Mouse (Mus musculus) heart, embryonic 13.5 days (tissue): Measurements from ENCODE around the gene Samm50. TPM values are rescaled to one million over a fixed set of nuclear protein-coding genes. Genes with fewer than 3 reads are reported as not detected.
"Not testable (repeated sequence)": the region's sequence is repeated elsewhere in the genome, so short reads cannot be mapped to it uniquely, and the experiment has no call there.

ENCODE experiments used
- ATAC-seq: fragments of 200-750 bp; cut with Nextera tagmentation; 2 replicates; pipeline ENCODE4 v1.8.0; 2017; ENCODE audit warnings: moderate TSS enrichment; ENCODE audit not compliant: insufficient number of reproducible peaks, low FRiP score, low TSS enrichment; ENCODE audit errors: extremely low read depth
- H3K27ac ChIP-seq: fragments of 300-500 bp; sonication (generic); replicated peaks from 2 replicates; pipeline ENCODE4 v1.5.1; 2015; ENCODE audit warnings: moderate library complexity, mild to moderate bottlenecking, inconsistent platforms
- H3K27me3 ChIP-seq: fragments of 300-500 bp; sonication (generic); replicated peaks from 2 replicates; pipeline ENCODE4 v1.6.1; 2015; ENCODE audit warnings: mild to moderate bottlenecking, inconsistent platforms
- H3K36me3 ChIP-seq: fragments of 300-500 bp; sonication (generic); 2 replicates; pipeline ENCODE4 v1.6.1; 2015; ENCODE audit warnings: mild to moderate bottlenecking, inconsistent platforms
- H3K4me1 ChIP-seq: fragments of 300-500 bp; sonication (generic); 2 replicates; pipeline ENCODE4 v1.6.1; 2015; ENCODE audit warnings: inconsistent platforms
- H3K4me2 ChIP-seq: fragments of 300-500 bp; sonication (generic); 2 replicates; pipeline ENCODE4 v1.6.1; 2015; ENCODE audit warnings: inconsistent platforms, mild to moderate bottlenecking, moderate library complexity
- H3K4me3 ChIP-seq: fragments of 300-500 bp; sonication (generic); 2 replicates; pipeline ENCODE4 v1.5.1; 2015; ENCODE audit warnings: moderate library complexity, mild to moderate bottlenecking, inconsistent platforms
- H3K9ac ChIP-seq: fragments of 300-500 bp; sonication (generic); 2 replicates; pipeline ENCODE4 v1.6.1; 2015; ENCODE audit warnings: inconsistent platforms, mild to moderate bottlenecking, moderate library complexity
- H3K9me3 ChIP-seq: fragments of 300-500 bp; sonication (generic); 2 replicates; pipeline ENCODE4 v1.6.1; 2016; ENCODE audit warnings: inconsistent platforms
- WGBS: fragments of 180-500 bp; shearing (Covaris S2); methylation state at CpG from one replicate; pipeline ENCODE4 v1.1.7; 2015; ENCODE audit warnings: mixed read lengths; 5-methylcytosine and 5-hydroxymethylcytosine counted together
- polyA plus RNA-seq: library from polyadenylated mRNA; unstranded; fragments of >200 nt; fragmentation: Nextera tagmentation; extraction: Ambion mirVana; gene quantifications from 2 replicates; pipeline ENCODE4 v1.2.1, GENCODE M21; 2015

Samm50 gene
- 103 and 117 TPM in 2 replicates for polyA plus RNA-seq

- H3K27me3 ChIP-seq, result no peaks in the 10 kb centered on the region
- WGBS, result 4% methylated on average over 48 of the region's 48 CpGs
- H3K9ac ChIP-seq, result peak within 1 kb of the TSS; percentile 95
- H3K27ac ChIP-seq, result peak within 1 kb of the TSS; percentile 97
- peak within 1 kb of the TSS; percentile 89 for H3K4me3 ChIP-seq
- H3K9me3 ChIP-seq, result no peaks in the 10 kb centered on the region
- H3K4me2 ChIP-seq, result peak within 1 kb of the TSS; percentile 78
- peaks cover 19% of the 10 kb centered on the region for H3K36me3 ChIP-seq
- peak; percentile 95 for ATAC-seq
- H3K4me1 ChIP-seq, result peaks cover 14% of the 10 kb centered on the region
These were observed at the start of gene Samm50 for GRCm38 (mm10) chr15:84192058-84192791. Gene Samm50 (plus strand): TSS chr15:84192241.

GRCm38 (mm10) chr15:84156158-84156557 is 35.9 kb upstream of the Samm50 start:
- H3K27ac ChIP-seq, result no peak overlapping the region
- no peaks in the 10 kb centered on the region for H3K27me3 ChIP-seq
- no peak overlapping the region for H3K4me2 ChIP-seq
- 81% methylated on average over 2 of the region's 2 CpGs for WGBS
- no peak overlapping the region for H3K4me3 ChIP-seq
- no peaks in the 10 kb centered on the region for H3K36me3 ChIP-seq
- H3K4me1 ChIP-seq, result no peaks in the 10 kb centered on the region
- H3K9me3 ChIP-seq, result no peaks in the 10 kb centered on the region
- no peak overlapping the region for H3K9ac ChIP-seq
- no peak for ATAC-seq

GRCm38 (mm10) chr15:84157530-84157929 is 34.5 kb upstream of the Samm50 start:
- not testable (repeated sequence) for H3K9ac ChIP-seq, H3K4me1 ChIP-seq, H3K4me2 ChIP-seq, H3K4me3 ChIP-seq, H3K27ac ChIP-seq, H3K9me3 ChIP-seq, H3K27me3 ChIP-seq, H3K36me3 ChIP-seq, ATAC-seq
- 79% methylated on average over 6 of the region's 6 CpGs for WGBS

GRCm38 (mm10) chr15:84161871-84162270 is 30.2 kb upstream of the Samm50 start:
- Histone ChIP-seq H3K4me3 (no peak overlapping the region), H3K4me1 (no peaks in the 10 kb centered on the region), H3K36me3 (no peaks in the 10 kb centered on the region), H3K27me3 (peaks cover 4% of the 10 kb centered on the region; the same call in 1 of the 2 replicates), H3K9ac (no peak overlapping the region), H3K9me3 (no peaks in the 10 kb centered on the region), H3K4me2 (no peak overlapping the region), H3K27ac (no peak overlapping the region)
- no peak for ATAC-seq
- 76% methylated on average over 6 of the region's 6 CpGs for WGBS

- Histone ChIP-seq H3K4me3 (no peak overlapping the region), H3K9me3 (no peaks in the 10 kb centered on the region), H3K4me1 (peaks cover 17% of the 10 kb centered on the region), H3K4me2 (no peak overlapping the region; the same call in 1 of the 2 replicates), H3K27me3 (peaks cover 30% of the 10 kb centered on the region), H3K27ac (no peak overlapping the region), H3K36me3 (no peaks in the 10 kb centered on the region), H3K9ac (no peak overlapping the region)
- 62% methylated on average over 6 of the region's 6 CpGs for WGBS
- ATAC-seq, result no peak
These were observed 25.2 kb upstream of the Samm50 start for GRCm38 (mm10) chr15:84166818-84167217.

- peak; percentile 87 for ATAC-seq
- Histone ChIP-seq H3K9me3 (no peaks in the 10 kb centered on the region), H3K4me1 (peaks cover 17% of the 10 kb centered on the region), H3K27me3 (peaks cover 30% of the 10 kb centered on the region), H3K9ac (peak within 1 kb of the TSS; percentile 76), H3K4me2 (peak within 1 kb of the TSS; percentile 83), H3K27ac (peak within 1 kb of the TSS; percentile 33), H3K4me3 (peak within 1 kb of the TSS; percentile 57), H3K36me3 (no peaks in the 10 kb centered on the region)
- under 1% methylated on average over 28 of the region's 28 CpGs for WGBS
These were observed 24.4 kb upstream of the Samm50 start, which contains the start of gene Pnpla3 for GRCm38 (mm10) chr15:84167600-84167999. Gene Pnpla3 (plus strand): TSS chr15:84167837.

- peak overlapping the region; percentile 33; the same call in 1 of the 2 replicates for H3K27ac ChIP-seq
- ATAC-seq, result peak; percentile 11; the same call in 1 of the 2 replicates
- H3K27me3 ChIP-seq, result peaks cover 30% of the 10 kb centered on the region
- peaks cover 17% of the 10 kb centered on the region for H3K4me1 ChIP-seq
- H3K36me3 ChIP-seq, result no peaks in the 10 kb centered on the region
- H3K4me3 ChIP-seq, result peak overlapping the region; percentile 57
- H3K9ac ChIP-seq, result peak overlapping the region; percentile 76
- WGBS, result 1% methylated on average over 28 of the region's 28 CpGs
- no peaks in the 10 kb centered on the region for H3K9me3 ChIP-seq
- peak overlapping the region; percentile 83 for H3K4me2 ChIP-seq
These were observed 23.6 kb upstream of the Samm50 start for GRCm38 (mm10) chr15:84168170-84169161.

GRCm38 (mm10) chr15:84169511-84169910 is 22.5 kb upstream of the Samm50 start:
- Histone ChIP-seq H3K27me3 (peaks cover 30% of the 10 kb centered on the region), H3K4me2 (0 out of 2 replicates have a peak overlapping the region, but pooled peaks have one; percentile 83), H3K9ac (no peak overlapping the region), H3K4me1 (peaks cover 17% of the 10 kb centered on the region), H3K27ac (no peak overlapping the region), H3K9me3 (no peaks in the 10 kb centered on the region), H3K4me3 (no peak overlapping the region), H3K36me3 (no peaks in the 10 kb centered on the region)
- no peak for ATAC-seq
- WGBS, result 59% methylated on average over 1 of the region's 1 CpGs

- ATAC-seq, result no peak
- Histone ChIP-seq H3K9ac (no peak overlapping the region), H3K9me3 (no peaks in the 10 kb centered on the region), H3K27me3 (peaks cover 26% of the 10 kb centered on the region), H3K36me3 (no peaks in the 10 kb centered on the region), H3K27ac (no peak overlapping the region), H3K4me1 (peaks cover 17% of the 10 kb centered on the region), H3K4me2 (no peak overlapping the region), H3K4me3 (no peak overlapping the region)
- 75% methylated on average over 7 of the region's 7 CpGs for WGBS
These were observed 20.9 kb upstream of the Samm50 start for GRCm38 (mm10) chr15:84171166-84171565.

- 0 out of 2 replicates have a peak, but pooled peaks cover 2% of the 10 kb centered on the region for H3K4me1 ChIP-seq
- WGBS, result 93% methylated on average over 9 of the region's 9 CpGs
- ATAC-seq, result no peak
These were observed 13.3 kb upstream of the Samm50 start for GRCm38 (mm10) chr15:84178733-84179132.

GRCm38 (mm10) chr15:84182000-84182399 is 10.0 kb upstream of the Samm50 start:
- H3K27ac ChIP-seq, result no peak overlapping the region
- WGBS, result 61% methylated on average over 6 of the region's 6 CpGs
- no peaks in the 10 kb centered on the region for H3K36me3 ChIP-seq
- no peak overlapping the region for H3K4me3 ChIP-seq
- peaks cover 39% of the 10 kb centered on the region for H3K27me3 ChIP-seq
- no peak overlapping the region for H3K9ac ChIP-seq
- no peaks in the 10 kb centered on the region for H3K9me3 ChIP-seq
- H3K4me2 ChIP-seq, result no peak overlapping the region
- 0 out of 2 replicates have a peak, but pooled peaks cover 8% of the 10 kb centered on the region for H3K4me1 ChIP-seq
- no peak for ATAC-seq

More at GRCm38 (mm10) chr15:84178733-84179132, 13.3 kb upstream of the Samm50 start:
- no peak overlapping the region for H3K9ac ChIP-seq
- H3K27ac ChIP-seq, result no peak overlapping the region
- no peaks in the 10 kb centered on the region for H3K36me3 ChIP-seq
- H3K4me3 ChIP-seq, result no peak overlapping the region
- no peak overlapping the region for H3K4me2 ChIP-seq
- H3K27me3 ChIP-seq, result peaks cover 33% of the 10 kb centered on the region
- H3K9me3 ChIP-seq, result no peaks in the 10 kb centered on the region
